Mouse (Mus musculus): Measurements from ENCODE around the gene Golga2. TPM values are rescaled to one million over a fixed set of nuclear protein-coding genes. Genes with fewer than 3 reads are reported as not detected.

Golga2 gene
- polyA plus RNA-seq, 1 experiment from 2014 or later = 22.2 TPM

GRCm38 (mm10) chr2:32349625-32350255 is 62.6 kb downstream of the Golga2 start:
- peaks cover 47% of the 10 kb centered on the region for H3K4me1 ChIP-seq
- H3K4me2 ChIP-seq = no peak overlapping the region
- no peak for ATAC-seq (ENCODE audit: extremely low read depth, insufficient number of reproducible peaks, low FRiP score, low TSS enrichment)
- H3K9me3 ChIP-seq = no peaks in the 10 kb centered on the region
- H3K4me3 ChIP-seq = no peak overlapping the region
- H3K27me3 ChIP-seq (replicated peaks) = peaks cover 61% of the 10 kb centered on the region
- no peaks in the 10 kb centered on the region for H3K36me3 ChIP-seq
- 52% methylated on average over 8 of the region's 8 CpGs for WGBS
- no peak overlapping the region for H3K9ac ChIP-seq
- no peak overlapping the region for H3K27ac ChIP-seq (replicated peaks)

GRCm38 (mm10) chr2:32350471-32351051 is 63.4 kb downstream of the Golga2 start:
- H3K4me3 ChIP-seq = no peak overlapping the region
- WGBS = 45% methylated on average over 13 of the region's 13 CpGs
- no peak overlapping the region for H3K27ac ChIP-seq (replicated peaks)
- H3K36me3 ChIP-seq = no peaks in the 10 kb centered on the region
- no peak for ATAC-seq (ENCODE audit: extremely low read depth, insufficient number of reproducible peaks, low FRiP score, low TSS enrichment)
- no peak overlapping the region for H3K4me2 ChIP-seq
- peaks cover 61% of the 10 kb centered on the region for H3K27me3 ChIP-seq (replicated peaks)
- no peak overlapping the region for H3K9ac ChIP-seq
- H3K9me3 ChIP-seq = no peaks in the 10 kb centered on the region
- H3K4me1 ChIP-seq = peaks cover 50% of the 10 kb centered on the region

- Histone ChIP-seq H3K4me3 (peak overlapping the region; percentile 63), H3K4me1 (peaks cover 55% of the 10 kb centered on the region), H3K27ac (replicated peaks) (no peak overlapping the region), H3K9ac (peak overlapping the region; percentile 86; the same call in 1 of the 2 replicates), H3K4me2 (peak overlapping the region; percentile 98), H3K27me3 (replicated peaks) (peaks cover 61% of the 10 kb centered on the region), H3K9me3 (no peaks in the 10 kb centered on the region), H3K36me3 (no peaks in the 10 kb centered on the region)
- WGBS = 45% methylated on average over 9 of the region's 9 CpGs
- no peak for ATAC-seq (ENCODE audit: extremely low read depth, insufficient number of reproducible peaks, low FRiP score, low TSS enrichment)
These were observed 64.3 kb downstream of the Golga2 start for GRCm38 (mm10) chr2:32351471-32351961.

- H3K4me1 ChIP-seq = peaks cover 55% of the 10 kb centered on the region
- H3K27me3 ChIP-seq (replicated peaks) = peaks cover 53% of the 10 kb centered on the region
- H3K4me3 ChIP-seq = peak within 1 kb of the TSS; percentile 63
- peak within 1 kb of the TSS; percentile 98 for H3K4me2 ChIP-seq
- 2% methylated on average over 32 of the region's 52 CpGs for WGBS
- ATAC-seq (ENCODE audit: extremely low read depth, insufficient number of reproducible peaks, low FRiP score, low TSS enrichment) = no peak
- no peaks in the 10 kb centered on the region for H3K36me3 ChIP-seq
- H3K9ac ChIP-seq = peak within 1 kb of the TSS; percentile 86
- H3K9me3 ChIP-seq = no peaks in the 10 kb centered on the region
- peak within 1 kb of the TSS; percentile 39 for H3K27ac ChIP-seq (replicated peaks)
These were observed 65.2 kb downstream of the Golga2 start, which contains the start of gene Ciz1 for GRCm38 (mm10) chr2:32352151-32353006. TSS of gene Ciz1 (plus strand) at chr2:32352327.

- Histone ChIP-seq H3K27ac (replicated peaks) (peak within 1 kb of the TSS; percentile 39), H3K4me2 (peak within 1 kb of the TSS; percentile 98), H3K4me3 (peak within 1 kb of the TSS; percentile 63), H3K9me3 (no peaks in the 10 kb centered on the region), H3K27me3 (replicated peaks) (peaks cover 48% of the 10 kb centered on the region), H3K36me3 (no peaks in the 10 kb centered on the region), H3K4me1 (peaks cover 55% of the 10 kb centered on the region), H3K9ac (peak within 1 kb of the TSS; percentile 86)
- under 1% methylated on average over 63 of the region's 63 CpGs for WGBS
- ATAC-seq (ENCODE audit: extremely low read depth, insufficient number of reproducible peaks, low FRiP score, low TSS enrichment) = peak; percentile 45; the same call in 1 of the 2 replicates
These were observed 65.9 kb downstream of the Golga2 start, which contains the start of gene Dnm1 for GRCm38 (mm10) chr2:32353007-32353542. TSS of gene Dnm1 (minus strand) at chr2:32353338.

- Histone ChIP-seq H3K27me3 (replicated peaks) (peaks cover 45% of the 10 kb centered on the region), H3K27ac (replicated peaks) (no peak overlapping the region), H3K4me2 (no peak overlapping the region), H3K4me3 (no peak overlapping the region), H3K9ac (no peak overlapping the region), H3K9me3 (no peaks in the 10 kb centered on the region), H3K36me3 (no peaks in the 10 kb centered on the region), H3K4me1 (peaks cover 55% of the 10 kb centered on the region)
- WGBS = 55% methylated on average over 6 of the region's 6 CpGs
- no peak for ATAC-seq (ENCODE audit: extremely low read depth, insufficient number of reproducible peaks, low FRiP score, low TSS enrichment)
These were observed 66.7 kb downstream of the Golga2 start for GRCm38 (mm10) chr2:32353836-32354235.

GRCm38 (mm10) chr2:32354336-32354895 is 67.2 kb downstream of the Golga2 start:
- H3K36me3 ChIP-seq = no peaks in the 10 kb centered on the region
- no peak overlapping the region for H3K4me2 ChIP-seq
- peaks cover 40% of the 10 kb centered on the region for H3K27me3 ChIP-seq (replicated peaks)
- 51% methylated on average over 3 of the region's 3 CpGs for WGBS
- no peak overlapping the region for H3K9ac ChIP-seq
- H3K4me1 ChIP-seq = peaks cover 54% of the 10 kb centered on the region
- no peak overlapping the region for H3K4me3 ChIP-seq
- no peak overlapping the region; the same call in 1 of the 2 replicates for H3K27ac ChIP-seq (replicated peaks)
- H3K9me3 ChIP-seq = no peaks in the 10 kb centered on the region
- ATAC-seq (ENCODE audit: extremely low read depth, insufficient number of reproducible peaks, low FRiP score, low TSS enrichment) = no peak

GRCm38 (mm10) chr2:32356216-32356615 is 69.0 kb downstream of the Golga2 start:
- Histone ChIP-seq H3K4me2 (no peak overlapping the region), H3K4me3 (no peak overlapping the region), H3K9ac (no peak overlapping the region), H3K36me3 (no peaks in the 10 kb centered on the region), H3K27ac (replicated peaks) (no peak overlapping the region), H3K4me1 (peaks cover 47% of the 10 kb centered on the region), H3K9me3 (no peaks in the 10 kb centered on the region), H3K27me3 (replicated peaks) (peaks cover 23% of the 10 kb centered on the region)
- no peak for ATAC-seq (ENCODE audit: extremely low read depth, insufficient number of reproducible peaks, low FRiP score, low TSS enrichment)
- WGBS = 59% methylated on average over 10 of the region's 10 CpGs

Small RNA genes lying within 50 kb of the gene (microRNA-seq; reads per million reads assigned to microRNA genes)
- gene Gm23363 = 0.61 reads per million
- 449 reads per million, percentile 72 among the genes with 10 or more reads in this experiment for gene Mir199b

Other genes starting within 250 kb of the Golga2 start
- 29.3 and 32.8 TPM in 2 replicates for gene Fam78a, start 202.5 kb upstream of the Golga2 start, polyA plus RNA-seq (2015; fragmentation: Nextera tagmentation; extraction: Ambion mirVana)
- 13.9 and 14.2 TPM in 2 replicates for gene Plpp7, start 191.9 kb upstream of the Golga2 start, polyA plus RNA-seq (2015; fragmentation: Nextera tagmentation; extraction: Ambion mirVana)
- 24.5 and 25.1 TPM in 2 replicates for gene Prrc2b, start 136.3 kb upstream of the Golga2 start, polyA plus RNA-seq (2015; fragmentation: Nextera tagmentation; extraction: Ambion mirVana)
- gene Pomt1, start 50.8 kb upstream of the Golga2 start, polyA plus RNA-seq (2015; fragmentation: Nextera tagmentation; extraction: Ambion mirVana) = 16.0 and 18.8 TPM in 2 replicates
- gene Uck1, start 27.2 kb upstream of the Golga2 start, polyA plus RNA-seq (2015; fragmentation: Nextera tagmentation; extraction: Ambion mirVana) = 44.8 and 45.3 TPM in 2 replicates
- 286 and 336 TPM in 2 replicates for gene Swi5, start 691 bp downstream of the Golga2 start, polyA plus RNA-seq (2015; fragmentation: Nextera tagmentation; extraction: Ambion mirVana)
- gene Ciz1, start 64.9 kb downstream of the Golga2 start, polyA plus RNA-seq (2015; fragmentation: Nextera tagmentation; extraction: Ambion mirVana) = 32.9 and 35.2 TPM in 2 replicates
- 3.4 and 4.5 TPM in 2 replicates for gene Dnm1, start 66.0 kb downstream of the Golga2 start, polyA plus RNA-seq (2015; fragmentation: Nextera tagmentation; extraction: Ambion mirVana)
- 47.5 and 49.0 TPM in 2 replicates for gene 1110008P14Rik, start 94.6 kb downstream of the Golga2 start, polyA plus RNA-seq (2015; fragmentation: Nextera tagmentation; extraction: Ambion mirVana)
- gene Lcn2, start 100.9 kb downstream of the Golga2 start, polyA plus RNA-seq (2015; fragmentation: Nextera tagmentation; extraction: Ambion mirVana) = 0.91 and 0.98 TPM in 2 replicates
- 35.3 and 36.1 TPM in 2 replicates for gene Ptges2, start 108.5 kb downstream of the Golga2 start, polyA plus RNA-seq (2015; fragmentation: Nextera tagmentation; extraction: Ambion mirVana)
- 4.2 and 5.0 TPM in 2 replicates for gene Naif1, start 163.1 kb downstream of the Golga2 start, polyA plus RNA-seq (2015; fragmentation: Nextera tagmentation; extraction: Ambion mirVana)
- gene Slc25a25, start 164.1 kb downstream of the Golga2 start, polyA plus RNA-seq (2015; fragmentation: Nextera tagmentation; extraction: Ambion mirVana) = 10.7 and 10.9 TPM in 2 replicates
- 5.4 and 5.7 TPM in 2 replicates for gene Fam102a, start 247.9 kb downstream of the Golga2 start, polyA plus RNA-seq (2015; fragmentation: Nextera tagmentation; extraction: Ambion mirVana)